Mouse (Mus musculus) layer of hippocampus, postnatal 10 days (tissue): ENCODE data around the gene Ajm1. TPM values are rescaled to one million over a fixed set of nuclear protein-coding genes. Genes with fewer than 3 reads are reported as not detected.

Source experiments
- DNase-seq, 2 experiments: peaks; one replicate each; pipeline ENCODE4 v3.0.0; 2021; ENCODE audit warnings: low spot score in 2 of 2
- long read RNA-seq: library from polyadenylated mRNA; stranded (forward); transcript quantifications from one replicate; pipeline ENCODE4 v2.0.0, GENCODE M21; 2023
- total RNA-seq, 2 experiments: library from RNA; stranded (reverse); gene quantifications; 2 replicates each; pipeline ENCODE4 v1.2.3; 2021

Gene Ajm1
- 10 to 100 TPM; 82.7 to 84.8 TPM for total RNA-seq
- long read RNA-seq, full-length matches to known transcripts, result 9 of 39 reads
- long read RNA-seq, partial matches to known transcripts, result 0 of 39 reads
- long read RNA-seq, other reads (novel, unspliced or antisense), result 30 of 39 reads

DNA sequence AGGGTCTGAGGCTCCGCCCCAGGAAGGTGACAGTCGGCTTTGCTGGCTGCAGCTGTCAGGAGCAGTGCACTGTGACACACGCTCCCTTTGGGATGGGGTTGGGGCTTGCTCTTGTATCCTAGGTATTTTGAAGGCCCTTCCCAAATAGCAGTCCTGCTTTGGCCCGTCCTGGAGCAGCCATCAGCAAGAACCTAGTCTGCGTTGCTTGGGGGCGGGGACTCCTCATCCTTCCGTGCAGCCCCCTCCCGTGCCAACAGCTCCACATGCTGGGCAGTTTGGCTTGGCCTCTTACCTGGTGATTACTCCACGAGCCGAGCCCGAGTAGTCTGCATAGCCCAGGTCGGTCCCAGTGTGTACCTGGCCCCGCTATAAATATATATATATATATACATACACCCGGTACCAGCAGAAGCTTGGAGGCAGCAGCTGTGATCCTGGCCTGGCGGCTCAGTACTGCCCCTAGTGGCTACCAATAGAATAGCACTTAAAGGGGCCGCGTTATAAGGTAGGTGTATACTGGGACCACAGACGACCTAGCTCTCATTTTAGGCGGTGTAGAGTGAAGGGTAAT, at the start of gene Ajm1:
Ajm1 (minus strand) TSS at position 464 of the 571 bp plus-strand sequence.
- peak; percentile 73 to 81 for DNase-seq

DNA sequence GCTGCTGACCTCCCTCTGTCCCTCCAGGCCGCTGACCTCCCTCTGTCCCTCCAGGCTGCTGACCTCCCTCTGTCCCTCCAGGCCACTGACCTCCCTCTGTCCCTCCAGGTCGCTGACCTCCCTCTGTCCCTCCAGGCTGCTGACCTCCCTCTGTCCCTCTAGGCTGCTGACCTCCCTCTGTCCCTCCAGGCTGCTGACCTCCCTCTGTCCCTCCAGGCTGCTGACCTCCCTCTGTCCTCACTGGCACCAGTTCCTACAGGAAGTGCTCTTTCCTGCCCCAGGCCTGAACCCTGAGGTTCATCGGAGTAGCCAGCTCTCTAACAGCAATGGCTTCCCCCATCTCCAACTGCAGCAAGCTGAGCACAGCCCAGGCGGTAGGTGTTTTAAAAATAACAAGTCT, 47.2 kb upstream of the Ajm1 start:
- no peak for DNase-seq

DNA sequence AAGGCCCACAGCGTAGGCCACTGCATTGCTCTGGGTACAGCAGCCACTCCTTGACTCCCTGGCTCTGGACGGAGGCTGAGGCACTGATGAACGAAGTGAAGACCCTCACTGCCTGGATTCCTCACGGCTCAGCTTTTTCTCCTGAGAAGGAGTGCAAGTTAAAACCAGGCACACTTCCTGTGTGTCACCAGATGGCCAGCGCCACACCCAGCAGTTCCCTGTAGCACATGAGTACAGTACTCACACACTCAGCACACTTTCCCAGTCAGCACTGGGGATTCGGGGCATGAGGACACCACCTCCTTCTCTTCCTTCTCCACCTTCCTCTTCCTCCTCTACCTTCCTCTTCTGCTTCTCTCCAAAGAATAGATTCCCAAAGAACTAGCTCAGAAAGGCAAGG, 46.3 kb upstream of the Ajm1 start, which contains the start of gene Fcna:
Fcna (minus strand) TSS at position 220 of the 400 bp plus-strand sequence.
- no peak for DNase-seq

DNA sequence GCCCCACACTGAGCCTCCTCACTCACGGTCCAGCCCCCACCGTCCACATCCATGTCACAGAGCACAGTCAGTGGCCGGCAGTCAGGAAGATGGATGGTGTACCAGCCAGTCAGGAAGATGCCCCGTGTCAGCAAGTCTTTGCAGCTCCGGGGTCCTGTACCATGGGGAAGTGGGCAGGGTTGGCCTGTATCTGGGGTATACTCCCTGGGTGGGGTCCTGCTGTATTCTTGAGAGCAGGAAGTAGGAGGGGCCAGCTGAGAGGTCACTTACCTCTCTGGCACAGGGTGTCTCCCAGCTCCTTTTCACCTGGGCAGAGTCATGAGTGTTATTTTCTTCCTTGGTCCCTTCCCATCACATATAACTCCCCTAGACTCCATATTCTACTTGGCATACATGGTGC, 44.4 kb upstream of the Ajm1 start:
- no peak for DNase-seq

DNA sequence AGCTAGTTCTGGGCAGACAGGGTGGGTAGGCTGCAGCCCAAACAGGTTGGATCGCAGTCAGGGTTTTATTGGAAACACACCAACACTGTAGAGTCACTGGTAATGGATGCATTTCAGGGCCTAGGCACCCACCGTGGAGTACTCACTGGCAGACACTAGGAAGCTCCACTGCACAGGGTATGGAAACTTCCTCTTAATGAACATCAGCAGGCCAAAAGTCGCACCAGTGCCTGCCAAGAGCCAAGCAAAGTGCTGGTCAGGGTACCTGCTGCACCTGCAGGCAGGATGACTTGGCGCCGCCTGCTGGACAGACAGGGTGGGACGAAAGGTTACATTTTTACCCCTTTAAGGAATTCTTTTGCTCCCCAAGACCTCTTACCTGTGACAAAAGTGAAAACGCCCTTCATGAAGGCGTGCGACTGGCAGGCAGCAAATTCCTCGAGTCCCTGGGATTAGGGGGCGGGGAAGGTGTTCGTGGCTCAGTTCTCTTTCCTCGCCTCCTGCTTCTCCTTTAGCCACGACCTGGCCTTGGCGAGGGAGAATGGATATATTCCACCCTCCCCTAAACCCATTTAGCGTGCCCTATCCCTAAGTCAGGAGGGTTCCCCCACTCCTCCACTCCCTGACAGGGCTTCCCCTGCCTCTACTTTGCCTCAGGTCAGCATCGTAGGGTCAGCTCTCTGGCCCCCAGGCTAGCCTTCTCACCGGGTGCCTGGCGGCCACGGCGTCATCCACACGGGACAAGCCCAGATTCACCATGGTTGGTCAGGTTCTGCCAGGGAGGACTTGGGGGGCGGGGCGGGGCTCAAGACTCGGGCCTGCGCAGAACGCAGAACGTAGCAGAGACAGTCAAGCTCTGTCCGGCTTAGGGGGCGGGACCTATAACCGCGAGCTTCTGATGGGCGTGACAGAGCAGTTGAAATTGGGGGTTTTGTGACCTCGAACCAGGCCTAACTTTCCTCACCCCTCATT, 40.0 kb upstream of the Ajm1 start, which contains the start of gene Tmem141:
Tmem141 (minus strand) TSS at position 777 of the 972 bp plus-strand sequence.
- DNase-seq, result peak; percentile 73 to 83

DNA sequence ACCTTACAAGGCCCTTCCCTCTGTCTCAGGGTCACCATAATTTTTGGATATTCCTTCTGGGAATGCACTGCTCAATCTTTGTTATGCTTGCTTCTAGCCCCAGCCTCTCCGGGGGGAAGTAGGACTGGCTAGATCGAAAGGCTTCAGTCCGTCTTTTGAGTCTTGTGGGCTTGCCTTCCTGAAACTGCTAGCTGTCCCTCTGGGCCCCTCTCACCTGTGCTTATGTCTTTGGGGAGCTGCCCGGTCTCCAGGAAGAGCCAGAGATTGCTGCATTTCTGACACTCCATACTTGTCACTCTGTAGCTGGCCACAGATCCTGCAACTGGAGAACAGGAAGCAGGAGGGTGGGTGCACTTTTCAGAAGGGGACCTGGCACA, 39.3 kb upstream of the Ajm1 start:
- DNase-seq, result no peak

DNA sequence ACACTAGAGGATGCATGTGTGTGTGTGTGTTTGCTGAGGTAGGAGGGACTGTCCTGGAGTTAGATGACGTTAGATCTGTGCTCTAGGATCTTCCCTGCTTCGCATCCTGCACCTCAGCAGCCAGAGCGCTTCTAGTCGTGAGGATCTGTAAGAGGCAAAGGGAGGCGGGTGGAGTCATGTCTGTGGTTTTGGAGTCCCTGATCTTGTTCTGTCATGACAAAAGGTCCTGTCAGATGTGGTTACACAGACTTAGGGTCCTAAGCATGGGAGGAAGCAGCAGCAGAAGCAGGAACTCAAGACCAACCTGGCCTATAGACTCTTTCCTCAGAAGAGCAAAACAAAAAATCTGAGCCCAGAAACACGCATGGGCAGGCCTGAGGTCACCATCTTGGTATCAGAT, 38.8 kb upstream of the Ajm1 start:
- DNase-seq, result no peak

DNA sequence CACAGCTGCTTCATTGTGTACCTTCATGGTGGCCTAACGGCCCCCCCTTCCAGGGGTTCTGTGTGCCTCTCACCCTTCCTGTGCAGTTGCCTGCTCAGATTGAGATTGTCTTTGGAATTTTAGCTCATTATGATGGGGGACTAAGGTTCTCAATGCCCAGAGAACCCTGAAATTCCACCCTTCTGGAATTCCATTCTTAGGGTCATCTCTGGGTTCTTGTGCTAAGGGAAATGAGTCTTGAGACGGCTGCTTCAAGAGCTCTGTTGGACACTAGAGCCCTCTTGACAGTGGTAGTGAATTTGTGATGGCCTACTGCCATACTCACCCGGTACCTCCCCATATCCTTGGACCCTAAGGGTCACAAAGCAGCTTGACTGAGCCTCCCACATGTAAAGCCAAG, 36.0 kb upstream of the Ajm1 start, which contains the start of gene Ccdc183:
Ccdc183 (minus strand) TSS at position 101 of the 400 bp plus-strand sequence.
- DNase-seq, result no peak

DNA sequence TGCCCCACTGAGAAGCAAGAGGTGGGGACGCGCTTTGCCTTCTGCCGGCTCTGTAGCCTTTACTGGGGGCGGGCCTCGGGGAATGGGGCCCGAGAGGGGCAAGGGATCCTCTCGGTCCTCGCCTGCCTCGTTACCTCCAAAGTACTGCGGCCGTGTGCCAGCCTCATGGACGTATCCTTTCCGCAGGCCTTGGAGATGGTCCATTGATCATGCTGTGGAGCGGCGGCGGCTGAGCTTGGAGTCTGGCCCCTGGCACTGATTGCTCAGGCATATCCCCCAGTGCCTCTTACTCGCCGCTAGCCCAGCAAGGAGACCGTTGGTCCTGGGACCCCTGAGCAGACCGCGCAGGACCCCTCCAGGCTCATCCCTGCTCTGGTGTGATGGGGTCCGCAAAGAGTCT, 34.8 kb upstream of the Ajm1 start:
- no peak for DNase-seq

DNA sequence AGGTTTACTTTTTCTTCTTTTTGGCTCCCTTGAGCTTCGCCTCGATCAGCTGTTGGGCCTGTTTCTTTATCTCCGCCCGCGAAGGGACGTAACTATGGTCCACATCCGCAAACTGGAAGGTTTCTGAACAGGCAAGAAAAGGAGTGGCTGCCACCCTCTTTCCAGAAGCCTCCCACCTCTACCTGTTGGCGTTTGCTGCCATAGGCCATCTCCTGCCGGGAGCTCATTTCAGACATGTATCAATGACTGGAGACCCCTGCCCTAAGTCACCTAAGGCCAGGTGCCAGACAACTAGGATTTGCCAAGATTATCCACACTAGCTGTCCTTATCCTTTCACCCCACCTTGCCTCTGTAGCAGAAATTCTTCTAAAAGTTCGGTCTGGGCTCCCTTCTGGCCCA, 27.1 kb upstream of the Ajm1 start:
- no peak for DNase-seq

DNA sequence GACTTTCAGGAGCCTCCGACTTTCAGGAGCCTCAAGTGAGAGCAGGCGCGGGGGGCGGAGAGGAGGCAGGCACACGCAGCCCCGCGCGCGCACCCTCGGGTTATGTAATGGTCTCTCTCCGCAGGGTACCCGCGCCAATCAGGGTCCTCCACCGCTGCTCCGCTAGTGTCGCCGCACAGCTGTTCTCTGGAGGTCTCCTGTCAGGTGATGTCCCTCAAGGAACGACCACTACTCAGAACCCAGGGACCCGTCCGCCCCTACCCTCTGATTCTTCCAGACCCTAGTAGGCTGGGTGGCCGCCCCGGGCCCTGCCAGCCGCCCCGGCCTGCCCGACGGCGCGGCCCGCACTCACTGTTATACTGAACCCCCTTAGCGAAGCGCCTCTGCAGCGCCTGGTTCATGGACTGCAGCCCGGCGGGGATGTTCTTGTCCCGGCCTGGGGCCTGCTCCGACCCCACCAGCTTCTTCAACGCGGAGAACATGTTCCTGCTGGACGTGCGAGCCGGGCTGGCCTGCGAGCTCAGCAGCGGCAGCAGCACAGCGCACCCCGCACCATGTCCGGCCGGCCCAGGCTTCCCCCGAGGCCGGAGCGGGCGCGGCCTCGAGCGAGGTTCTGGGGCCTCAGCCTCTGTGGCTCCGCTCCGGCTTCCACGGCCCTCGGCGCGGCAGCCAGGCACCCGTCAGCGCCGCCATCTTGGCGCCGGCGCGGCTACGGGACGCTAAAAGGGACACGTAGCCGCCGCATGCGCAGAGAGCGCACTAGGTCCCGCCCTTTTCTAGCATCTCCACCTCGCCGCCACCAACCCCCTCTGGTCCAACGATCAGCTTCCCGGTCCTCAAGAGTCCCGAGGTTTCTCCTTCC, 26.4 kb upstream of the Ajm1 start, which contains the start of gene Rabl6:
Rabl6 (minus strand) TSS at position 761 of the 862 bp plus-strand sequence.
- peak; percentile 87 to 92 for DNase-seq

DNA sequence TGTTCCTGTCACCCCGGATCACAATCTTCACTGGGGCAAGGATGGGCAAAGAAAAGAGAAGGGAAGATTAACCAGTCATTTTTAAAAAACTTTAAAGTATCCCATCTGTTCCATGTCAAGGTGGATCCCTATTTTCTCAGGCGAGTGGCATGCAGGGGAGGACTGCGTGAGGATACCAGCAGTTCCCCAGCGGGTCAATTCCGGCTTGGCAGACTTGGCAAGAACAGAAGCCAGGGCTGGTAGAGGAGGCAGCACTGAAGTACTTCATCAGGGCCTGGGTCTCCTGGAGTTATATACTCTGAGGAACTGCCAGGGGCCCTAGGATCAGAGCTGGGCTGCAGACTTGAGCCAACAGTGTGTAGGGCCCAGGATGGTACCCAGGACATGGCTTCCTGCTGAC, 21.0 kb upstream of the Ajm1 start:
- no peak for DNase-seq

DNA sequence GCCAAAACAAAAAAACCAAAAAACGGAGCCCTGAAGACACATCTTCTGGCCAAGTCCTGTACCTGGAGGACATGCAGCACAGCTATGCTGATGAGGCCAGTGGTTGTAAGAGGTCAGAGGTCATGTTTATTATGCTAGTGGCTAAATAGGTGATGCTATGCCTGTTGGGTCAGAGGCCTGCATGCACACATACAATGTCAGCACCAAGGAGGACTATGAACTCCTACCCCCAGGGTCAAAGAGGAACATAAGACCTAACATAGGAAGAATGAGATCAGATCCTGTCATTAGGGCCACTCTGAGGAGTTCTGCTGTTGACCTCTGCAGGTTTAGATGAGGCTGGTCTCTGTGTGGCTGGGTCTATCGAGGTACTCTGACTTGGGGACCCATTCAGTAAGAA, 18.5 kb upstream of the Ajm1 start:
- DNase-seq, result no peak

DNA sequence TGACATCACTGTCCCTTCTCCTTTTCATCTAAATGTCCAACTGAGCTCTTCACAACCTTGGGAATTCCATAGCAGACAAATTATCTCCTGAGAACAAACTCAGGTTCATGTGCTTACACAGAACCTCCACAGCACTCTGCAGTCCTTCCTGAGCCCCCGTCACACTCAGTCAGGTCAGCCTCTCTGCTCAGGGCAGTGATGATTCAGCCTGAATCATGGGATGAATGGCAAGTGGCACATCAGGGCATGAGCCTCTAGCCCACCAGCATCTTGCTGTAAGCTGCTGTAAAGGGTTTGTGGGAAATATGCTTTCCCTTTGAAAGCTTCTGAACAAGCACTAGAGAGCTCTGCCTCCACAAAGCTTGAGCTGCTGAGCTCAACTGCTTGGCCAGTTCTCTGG, 17.2 kb upstream of the Ajm1 start:
- no peak for DNase-seq

DNA sequence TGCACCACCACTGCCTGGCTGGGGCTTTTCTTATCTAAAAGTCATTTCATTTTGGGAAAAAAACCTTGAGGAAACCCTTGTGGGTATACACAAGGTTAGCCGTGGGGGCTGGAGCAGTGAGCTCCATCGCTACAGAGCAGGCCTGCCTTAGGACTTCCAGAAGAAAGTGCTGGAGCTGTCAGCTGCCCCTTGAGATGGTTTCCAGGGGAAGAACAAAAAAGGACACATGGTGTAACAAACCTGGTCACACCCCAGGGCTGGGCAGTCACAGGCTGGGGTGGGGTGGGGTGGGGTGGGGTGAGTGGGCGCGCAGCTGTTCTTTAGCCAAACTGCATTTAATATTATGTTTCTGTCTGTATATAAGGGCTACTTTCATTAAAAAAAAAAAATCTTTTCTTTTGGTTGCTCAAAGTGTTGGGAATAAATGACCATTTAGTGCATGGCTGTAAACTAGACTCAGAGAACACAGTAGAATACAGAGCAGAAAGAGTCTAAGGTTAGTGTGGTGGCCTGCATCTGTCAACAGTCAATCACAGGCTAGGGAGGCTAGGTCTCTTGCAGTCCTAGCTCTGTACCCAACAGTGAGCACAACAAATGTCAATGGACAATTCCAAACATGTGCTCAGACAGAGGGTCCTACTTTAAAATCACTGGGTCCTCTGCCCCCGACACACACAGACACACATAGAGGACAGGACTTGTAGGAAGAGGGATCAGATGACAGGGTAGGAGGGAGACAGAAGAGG, 15.4 kb upstream of the Ajm1 start:
- no peak for DNase-seq

DNA sequence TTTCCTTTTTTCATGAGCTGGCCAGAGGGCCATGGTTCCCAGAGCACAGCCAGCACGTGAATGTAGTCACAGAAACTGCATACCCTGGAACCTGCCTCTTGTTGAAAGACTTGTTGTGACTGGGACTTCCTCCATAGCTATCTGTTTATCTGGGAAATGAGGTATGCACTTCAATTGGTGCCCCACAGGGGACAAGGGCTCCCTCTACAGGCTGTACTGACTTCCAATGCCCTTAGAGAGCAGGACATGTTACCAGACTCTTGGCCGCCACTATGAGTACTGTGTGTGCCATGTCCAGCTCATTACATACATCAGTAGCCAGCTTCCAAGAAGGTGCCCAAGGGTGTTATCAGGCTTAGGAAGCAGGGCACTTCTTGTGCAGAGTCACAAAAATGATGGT, 10.3 kb upstream of the Ajm1 start:
- DNase-seq, result peak in 1 of 2 experiments; percentile 48

DNA sequence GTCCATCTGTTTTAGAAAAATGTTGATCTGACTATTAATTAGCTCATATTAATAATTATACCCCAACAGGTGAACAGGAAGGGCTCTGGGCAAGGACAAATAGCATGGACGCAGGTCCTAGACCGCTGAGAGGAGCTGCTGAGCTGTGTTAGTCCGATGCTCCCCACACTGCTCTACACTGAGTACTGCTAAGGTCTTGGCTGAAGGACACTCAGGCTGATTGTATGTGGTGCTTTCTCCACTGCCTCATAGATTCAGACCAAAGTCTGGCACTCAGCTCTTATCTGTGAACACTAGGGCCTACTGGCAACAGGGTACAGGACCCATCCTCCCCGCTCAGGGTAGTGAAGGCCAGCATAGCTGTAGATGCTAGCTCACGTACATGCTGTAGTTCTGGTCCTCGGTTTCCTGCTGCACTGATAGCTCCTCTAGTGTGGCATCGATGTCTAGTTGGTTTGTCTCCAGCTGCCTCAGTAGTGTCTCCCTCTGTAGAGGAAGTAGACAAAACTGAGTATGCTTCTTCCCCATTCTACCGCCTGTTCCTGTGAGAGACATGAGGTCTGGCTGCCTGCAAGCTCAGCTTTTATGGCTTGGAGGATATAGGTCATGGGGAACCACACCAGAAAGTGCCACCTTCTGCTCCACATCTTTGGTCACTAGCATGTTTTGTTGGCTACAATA, 6.8 kb upstream of the Ajm1 start:
- no peak for DNase-seq

DNA sequence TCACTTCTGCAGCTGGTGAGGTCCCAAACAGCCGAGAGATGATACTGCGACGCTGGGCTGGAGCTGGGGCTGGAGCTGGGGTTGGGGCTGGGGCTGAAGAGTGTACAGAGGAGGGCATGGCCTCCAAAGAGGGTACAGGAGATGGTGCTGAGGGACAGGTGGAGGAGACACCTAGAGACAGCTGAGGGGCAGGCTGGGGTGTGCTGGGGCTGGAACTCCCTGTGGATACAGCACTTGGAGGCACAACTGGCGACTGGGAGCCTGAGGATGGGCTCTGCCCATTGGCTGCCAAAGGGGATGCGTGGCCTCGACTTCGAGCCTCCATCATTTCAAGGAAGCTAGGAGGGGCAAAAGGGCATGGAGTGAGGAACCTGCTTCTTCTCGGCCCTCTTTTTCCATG, 5.7 kb upstream of the Ajm1 start:
- no peak for DNase-seq

DNA sequence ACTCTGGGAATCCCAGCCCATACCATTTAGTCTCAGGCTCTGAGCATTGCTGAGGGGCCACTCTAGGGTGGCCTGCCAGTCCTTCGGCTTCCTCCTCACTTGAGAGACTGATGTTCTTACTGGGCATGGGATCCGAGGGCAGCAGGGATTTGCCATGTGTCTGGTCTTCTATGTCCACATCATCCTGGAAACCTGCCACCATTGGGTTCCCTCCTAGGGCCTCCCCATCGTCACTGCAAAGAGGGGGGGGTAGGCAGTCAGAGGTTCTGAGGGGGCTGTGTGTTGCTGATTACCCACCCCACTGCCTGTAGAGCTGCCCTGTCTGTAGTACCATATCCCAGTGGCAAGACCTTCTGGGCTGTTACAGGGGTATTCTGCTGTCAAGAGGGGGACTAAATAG, 4.0 kb upstream of the Ajm1 start:
- DNase-seq, result no peak

DNA sequence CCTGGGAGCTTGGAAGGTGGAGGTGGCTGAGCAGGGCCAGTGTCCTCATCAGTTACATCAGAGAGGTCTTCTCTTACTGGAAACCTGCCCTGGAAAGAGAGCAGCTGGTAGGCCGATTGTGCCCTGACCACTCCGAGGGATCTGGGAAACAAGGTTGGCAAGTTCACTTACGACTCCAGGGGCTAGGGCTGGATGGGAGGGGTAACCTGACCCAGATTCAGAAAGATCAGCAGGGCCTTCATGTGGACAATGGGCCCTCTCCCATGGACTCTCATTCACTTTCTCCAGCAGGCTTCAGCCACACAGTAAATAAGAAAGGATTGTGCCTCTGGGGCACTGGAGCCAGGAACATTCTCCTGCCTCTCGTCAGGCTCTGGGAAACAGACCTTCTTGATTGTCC, 3.3 kb upstream of the Ajm1 start:
- DNase-seq, result peak in 1 of 2 experiments; percentile 30
